Mouse (Mus musculus) bone marrow macrophage, adult 2 months (primary cell): Measurements from ENCODE around the gene Ush2a.

Source experiments
- CTCF ChIP-seq: IDR thresholded peaks from 2 replicates; pipeline ENCODE4 v1.5.1; 2012; ENCODE audit warnings: low read depth, mild to moderate bottlenecking, low read length, moderate library complexity
- POLR2A ChIP-seq: IDR thresholded peaks from 2 replicates; pipeline ENCODE4 v1.6.1; 2012; ENCODE audit warnings: mild to moderate bottlenecking, low read depth, low read length, borderline replicate concordance

- TF ChIP-seq POLR2A (no peak), CTCF (no peak)
These were observed 277.8 kb downstream of the Ush2a start for GRCm38 (mm10) chr1:188539621-188540020.
